Mouse (Mus musculus): ENCODE measurements around the gene Tbl1xr1. TPM values are rescaled to one million over a fixed set of nuclear protein-coding genes. Genes with fewer than 3 reads are reported as not detected.
A peak's percentile ranks its signal among the peaks of the same experiment; 100 is the strongest.

Tbl1xr1 gene
- total and polyA plus RNA-seq, 3 experiments: 13.5 to 67.2 (median 63.2) TPM

GRCm38 (mm10) chr3:22174232-22174631, 97.8 kb downstream of the Tbl1xr1 start:
- no peaks in the 10 kb centered on the region for H3K27me3 ChIP-seq (ENCODE audit: control insufficient read depth, insufficient read depth, low read length)
- no peaks in the 10 kb centered on the region; the same call in 1 of the 2 replicates for H3K4me1 ChIP-seq (ENCODE audit: control insufficient read depth, insufficient read depth, low read length)
- DNase-seq: no peak
- no peak overlapping the region for H3K4me3 ChIP-seq
- WGBS: 92% methylated on average over 4 of the region's 4 CpGs
- H3K9ac ChIP-seq (ENCODE audit: low read depth, low read length): no peak overlapping the region
- intact Hi-C loops (cut with DNase I): no loop called here
- no peak overlapping the region for H3K27ac ChIP-seq
- H3K79me2 ChIP-seq (replicated peaks; ENCODE audit: control insufficient read depth, insufficient read depth, low read length): peaks cover 2% of the 10 kb centered on the region; the same call in 1 of the 2 replicates
- no peaks in the 10 kb centered on the region for H3K36me3 ChIP-seq (ENCODE audit: control insufficient read depth, insufficient read depth, low read length)
- TF ChIP-seq POLR2A (IDR thresholded peaks at IDR 0.05; ENCODE audit: insufficient read depth, low read depth, low read length): no peak
- no peak for TF ChIP-seq EP300 (IDR thresholded peaks at IDR 0.05; ENCODE audit: insufficient read depth, low read depth, low read length)
- TF ChIP-seq CTCF (IDR thresholded peaks at IDR 0.05): no peak

- Histone ChIP-seq H3K27ac (no peak overlapping the region), H3K4me1 (ENCODE audit: control insufficient read depth, insufficient read depth, low read length) (no peaks in the 10 kb centered on the region; the same call in 1 of the 2 replicates), H3K36me3 (ENCODE audit: control insufficient read depth, insufficient read depth, low read length) (no peaks in the 10 kb centered on the region), H3K4me3 (no peak overlapping the region), H3K9ac (ENCODE audit: low read depth, low read length) (no peak overlapping the region), H3K27me3 (ENCODE audit: control insufficient read depth, insufficient read depth, low read length) (no peaks in the 10 kb centered on the region), H3K79me2 (replicated peaks; ENCODE audit: control insufficient read depth, insufficient read depth, low read length) (0 out of 2 replicates have a peak, but pooled peaks cover 2% of the 10 kb centered on the region)
- intact Hi-C loops (cut with DNase I): no loop called here
- no peak for DNase-seq
- TF ChIP-seq EP300 (IDR thresholded peaks at IDR 0.05; ENCODE audit: insufficient read depth, low read depth, low read length): no peak
- no peak for TF ChIP-seq CTCF (IDR thresholded peaks at IDR 0.05)
- no peak for TF ChIP-seq POLR2A (IDR thresholded peaks at IDR 0.05; ENCODE audit: insufficient read depth, low read depth, low read length)
- 80% methylated on average over 4 of the region's 4 CpGs for WGBS
These were observed 103.6 kb downstream of the Tbl1xr1 start for GRCm38 (mm10) chr3:22180076-22180475.

- H3K4me3 ChIP-seq: no peak overlapping the region
- H3K27ac ChIP-seq: no peak overlapping the region
- WGBS: 93% methylated on average over 2 of the region's 2 CpGs
- H3K79me2 ChIP-seq (replicated peaks; ENCODE audit: control insufficient read depth, insufficient read depth, low read length): 0 out of 2 replicates have a peak, but pooled peaks cover 3% of the 10 kb centered on the region
- intact Hi-C loops (cut with DNase I): no loop called here
- H3K36me3 ChIP-seq (ENCODE audit: control insufficient read depth, insufficient read depth, low read length): no peaks in the 10 kb centered on the region
- H3K27me3 ChIP-seq (ENCODE audit: control insufficient read depth, insufficient read depth, low read length): no peaks in the 10 kb centered on the region
- H3K9ac ChIP-seq (ENCODE audit: low read depth, low read length): no peak overlapping the region
- DNase-seq: no peak
- no peaks in the 10 kb centered on the region; the same call in 1 of the 2 replicates for H3K4me1 ChIP-seq (ENCODE audit: control insufficient read depth, insufficient read depth, low read length)
- TF ChIP-seq EP300 (IDR thresholded peaks at IDR 0.05; ENCODE audit: insufficient read depth, low read depth, low read length) (no peak), CTCF (IDR thresholded peaks at IDR 0.05) (no peak), POLR2A (IDR thresholded peaks at IDR 0.05; ENCODE audit: insufficient read depth, low read depth, low read length) (no peak)
These were observed 104.6 kb downstream of the Tbl1xr1 start for GRCm38 (mm10) chr3:22181026-22181425.

- DNase-seq: no peak
- 92% methylated on average over 4 of the region's 4 CpGs for WGBS
- Histone ChIP-seq H3K4me1 (ENCODE audit: control insufficient read depth, insufficient read depth, low read length) (no peaks in the 10 kb centered on the region), H3K4me3 (no peak overlapping the region), H3K36me3 (ENCODE audit: control insufficient read depth, insufficient read depth, low read length) (no peaks in the 10 kb centered on the region; the same call in 1 of the 2 replicates), H3K27ac (no peak overlapping the region), H3K9ac (ENCODE audit: low read depth, low read length) (no peak overlapping the region), H3K79me2 (replicated peaks; ENCODE audit: control insufficient read depth, insufficient read depth, low read length) (0 out of 2 replicates have a peak, but pooled peaks cover 1% of the 10 kb centered on the region), H3K27me3 (ENCODE audit: control insufficient read depth, insufficient read depth, low read length) (no peaks in the 10 kb centered on the region)
- TF ChIP-seq EP300 (IDR thresholded peaks at IDR 0.05; ENCODE audit: insufficient read depth, low read depth, low read length) (no peak), CTCF (IDR thresholded peaks at IDR 0.05) (no peak), POLR2A (IDR thresholded peaks at IDR 0.05; ENCODE audit: insufficient read depth, low read depth, low read length) (no peak)
- intact Hi-C loops (cut with DNase I): loop anchor here (5.0 kb wide), 1 partner anchor 103 kb away; no protein-coding TSS in a partner anchor
These were observed 108.8 kb downstream of the Tbl1xr1 start for GRCm38 (mm10) chr3:22185265-22185664.

- Histone ChIP-seq H3K9ac (ENCODE audit: low read depth, low read length) (no peak overlapping the region), H3K27me3 (ENCODE audit: control insufficient read depth, insufficient read depth, low read length) (no peaks in the 10 kb centered on the region), H3K36me3 (ENCODE audit: control insufficient read depth, insufficient read depth, low read length) (peaks cover 2% of the 10 kb centered on the region; the same call in 1 of the 2 replicates), H3K4me3 (no peak overlapping the region), H3K4me1 (ENCODE audit: control insufficient read depth, insufficient read depth, low read length) (no peaks in the 10 kb centered on the region), H3K79me2 (replicated peaks; ENCODE audit: control insufficient read depth, insufficient read depth, low read length) (0 out of 2 replicates have a peak, but pooled peaks cover under 1% of the 10 kb centered on the region), H3K27ac (no peak overlapping the region)
- DNase-seq: no peak
- TF ChIP-seq CTCF (IDR thresholded peaks at IDR 0.05): peak; percentile 80
- TF ChIP-seq POLR2A (IDR thresholded peaks at IDR 0.05; ENCODE audit: insufficient read depth, low read depth, low read length): no peak
- no peak for TF ChIP-seq EP300 (IDR thresholded peaks at IDR 0.05; ENCODE audit: insufficient read depth, low read depth, low read length)
- intact Hi-C loops (cut with DNase I): loop anchor here (1.0 to 5.0 kb wide), 2 partner anchors 254 to 1533 kb away; no protein-coding TSS in a partner anchor
These were observed 114.0 kb downstream of the Tbl1xr1 start for GRCm38 (mm10) chr3:22190498-22190897.

- Histone ChIP-seq H3K27ac (no peak overlapping the region), H3K36me3 (ENCODE audit: control insufficient read depth, insufficient read depth, low read length) (0 out of 2 replicates have a peak, but pooled peaks cover 2% of the 10 kb centered on the region), H3K27me3 (ENCODE audit: control insufficient read depth, insufficient read depth, low read length) (no peaks in the 10 kb centered on the region), H3K79me2 (replicated peaks; ENCODE audit: control insufficient read depth, insufficient read depth, low read length) (no peaks in the 10 kb centered on the region), H3K4me1 (ENCODE audit: control insufficient read depth, insufficient read depth, low read length) (no peaks in the 10 kb centered on the region), H3K4me3 (no peak overlapping the region), H3K9ac (ENCODE audit: low read depth, low read length) (no peak overlapping the region)
- TF ChIP-seq EP300 (IDR thresholded peaks at IDR 0.05; ENCODE audit: insufficient read depth, low read depth, low read length) (no peak), CTCF (IDR thresholded peaks at IDR 0.05) (no peak), POLR2A (IDR thresholded peaks at IDR 0.05; ENCODE audit: insufficient read depth, low read depth, low read length) (no peak)
- 96% methylated on average over 5 of the region's 5 CpGs for WGBS
- DNase-seq: no peak
- intact Hi-C loops (cut with DNase I): loop anchor here (5.0 kb wide), 1 partner anchor 1536 kb away; no protein-coding TSS in a partner anchor
These were observed 116.5 kb downstream of the Tbl1xr1 start for GRCm38 (mm10) chr3:22192931-22193330.

All from heart, adult 2 months (tissue).